Mouse (Mus musculus) cerebellum, adult 9-10 months (tissue): ENCODE results near the gene Dlgap4.

Experiments
- DNase-seq: peaks from one replicate; pipeline ENCODE4 v3.0.0; 2022

Gene Dlgap4

GRCm38 (mm10) chr2:156613541-156614257 lies at the start of gene Dlgap4:
Gene Dlgap4 (plus strand): TSS chr2:156613705.
- no peak for DNase-seq

GRCm38 (mm10) chr2:156566512-156566911 lies 47.0 kb upstream of the Dlgap4 start:
- peak; percentile 74 for DNase-seq

GRCm38 (mm10) chr2:156568647-156569046 lies 44.9 kb upstream of the Dlgap4 start:
- DNase-seq = no peak

- DNase-seq = no peak
These were observed 44.2 kb upstream of the Dlgap4 start for GRCm38 (mm10) chr2:156569261-156569660.

- DNase-seq = no peak
These were observed 42.0 kb upstream of the Dlgap4 start for GRCm38 (mm10) chr2:156571521-156571920.

- no peak for DNase-seq
These were observed 36.5 kb upstream of the Dlgap4 start for GRCm38 (mm10) chr2:156576850-156577587.

- DNase-seq = no peak
These were observed 33.0 kb upstream of the Dlgap4 start for GRCm38 (mm10) chr2:156580507-156580906.

- no peak for DNase-seq
These were observed 32.3 kb upstream of the Dlgap4 start for GRCm38 (mm10) chr2:156581244-156581643.

- no peak for DNase-seq
These were observed 30.6 kb upstream of the Dlgap4 start for GRCm38 (mm10) chr2:156582887-156583286.

GRCm38 (mm10) chr2:156584154-156584796 lies 29.2 kb upstream of the Dlgap4 start:
- DNase-seq = peak; percentile 70

GRCm38 (mm10) chr2:156584797-156585471 lies 28.6 kb upstream of the Dlgap4 start:
- DNase-seq = no peak

- peak; percentile 46 for DNase-seq
These were observed 24.0 kb upstream of the Dlgap4 start for GRCm38 (mm10) chr2:156589481-156589880.

- DNase-seq = no peak
These were observed 18.5 kb upstream of the Dlgap4 start for GRCm38 (mm10) chr2:156594987-156595490.

- no peak for DNase-seq
These were observed 10.9 kb upstream of the Dlgap4 start for GRCm38 (mm10) chr2:156602581-156602980.

GRCm38 (mm10) chr2:156603671-156604070 lies 9.8 kb upstream of the Dlgap4 start:
- no peak for DNase-seq

- DNase-seq = no peak
These were observed 8.4 kb upstream of the Dlgap4 start for GRCm38 (mm10) chr2:156605144-156605543.

GRCm38 (mm10) chr2:156605971-156606370 lies 7.5 kb upstream of the Dlgap4 start:
- no peak for DNase-seq

- DNase-seq = peak; percentile 92
These were observed 394 bp upstream of the Dlgap4 start for GRCm38 (mm10) chr2:156613081-156613540.

GRCm38 (mm10) chr2:156614258-156614556 lies 702 bp downstream of the Dlgap4 start:
- no peak for DNase-seq

- no peak for DNase-seq
These were observed 1.5 kb downstream of the Dlgap4 start for GRCm38 (mm10) chr2:156614661-156615654.

- no peak for DNase-seq
These were observed 3.0 kb downstream of the Dlgap4 start for GRCm38 (mm10) chr2:156616513-156616912.

- no peak for DNase-seq
These were observed 4.0 kb downstream of the Dlgap4 start for GRCm38 (mm10) chr2:156617536-156617935.
